Mouse (Mus musculus): Measurements from ENCODE around the gene Zbtb20.

- TF ChIP-seq CTCF (IDR thresholded peaks at IDR 0.05; ENCODE audit: low read depth, low read length) (no peak), POLR2A (IDR thresholded peaks at IDR 0.05; ENCODE audit: borderline replicate concordance, low read depth, low read length) (no peak)
Observed at GRCm38 (mm10) chr16:43080403-43080802, 204.7 kb downstream of the Zbtb20 start.

Data from bone marrow macrophage, adult 2 months (primary cell).